Mouse (Mus musculus) common myeloid progenitor, adult 5-6 weeks (primary cell): ENCODE data around the gene Faim. TPM values are rescaled to one million over a fixed set of nuclear protein-coding genes. Genes with fewer than 3 reads are reported as not detected.

Experiments
- ATAC-seq: replicated peaks from 2 replicates; pipeline ENCODE4 v1.8.0; 2016; ENCODE audit warnings: low read depth, mild to moderate bottlenecking, moderate TSS enrichment, inconsistent platforms; ENCODE audit not compliant: poor library complexity, severe bottlenecking
- total RNA-seq: library from RNA; stranded (forward); fragments of 200-1000, 187-1606 nt; gene quantifications from 2 replicates; pipeline ENCODE4 v1.2.3, GENCODE M21; 2017

Gene Faim
- total RNA-seq, 1 experiment from 2014 or later, result 108 TPM

- ATAC-seq, result no peak
These were observed 55.8 kb downstream of the Faim start for GRCm38 (mm10) chr9:99041994-99042393.

GRCm38 (mm10) chr9:99042641-99043040, 56.5 kb downstream of the Faim start:
- no peak for ATAC-seq

- ATAC-seq, result no peak
These were observed 58.6 kb downstream of the Faim start for GRCm38 (mm10) chr9:99044761-99045160.

GRCm38 (mm10) chr9:99048724-99049250, 62.6 kb downstream of the Faim start:
- no peak for ATAC-seq

- ATAC-seq, result no peak
These were observed 63.6 kb downstream of the Faim start for GRCm38 (mm10) chr9:99049760-99050159.

Other genes starting within 250 kb of the Faim start
- gene Prr23a1, start 143.9 kb upstream of the Faim start, total RNA-seq, result not detected in 2 replicates
- gene Prr23a2, start 129.9 kb upstream of the Faim start, total RNA-seq, result not detected in 2 replicates
- gene Prr23a3, start 121.6 kb upstream of the Faim start, total RNA-seq, result not detected in 2 replicates
- gene 7420426K07Rik, start 83.3 kb upstream of the Faim start, total RNA-seq, result not detected in 2 replicates
- not detected in 2 replicates for gene Foxl2, start 31.1 kb upstream of the Faim start, total RNA-seq
- not detected in 2 replicates for gene Gm1123, start 49.3 kb downstream of the Faim start, total RNA-seq
- 4.5 and 5.8 TPM in 2 replicates for gene Pik3cb, start 154.2 kb downstream of the Faim start, total RNA-seq